Mouse (Mus musculus): ENCODE results near the gene Pdk1. TPM values are rescaled to one million over a fixed set of nuclear protein-coding genes. Genes with fewer than 3 reads are reported as not detected.
"Not testable (repeated sequence)": the region's sequence is repeated elsewhere in the genome, so short reads cannot be mapped to it uniquely, and the experiment has no call there.

The Pdk1 gene
- polyA plus RNA-seq, 1 experiment from 2014 or later: 48.6 TPM

DNA sequence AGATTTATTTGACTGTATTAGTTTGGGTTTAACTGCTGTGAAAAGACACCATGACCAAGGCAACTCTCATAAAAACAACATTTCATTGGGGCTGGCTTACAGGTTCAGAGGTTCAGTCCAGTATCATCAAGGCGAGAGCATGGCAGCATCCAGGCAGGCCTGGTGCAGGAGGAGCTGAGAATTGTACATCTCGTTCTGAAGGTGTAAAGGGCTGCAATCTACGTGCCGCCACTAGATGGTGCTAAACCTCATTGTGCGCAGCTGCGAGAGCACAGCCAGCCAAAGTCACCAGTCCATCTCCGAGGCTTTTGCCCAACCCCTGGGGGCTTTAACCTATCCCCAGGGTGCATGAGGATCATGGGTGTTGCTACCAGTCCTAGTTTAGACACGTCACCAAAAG, 20.9 kb upstream of the Pdk1 start:
- H3K4me2 ChIP-seq; H3K9ac ChIP-seq; H3K9me3 ChIP-seq; H3K36me3 ChIP-seq; H3K4me1 ChIP-seq; H3K4me3 ChIP-seq; H3K27me3 ChIP-seq; H3K27ac ChIP-seq; ATAC-seq (ENCODE audit: insufficient number of reproducible peaks, insufficient read depth, low FRiP score, low TSS enrichment, low read depth): not testable (repeated sequence)
- 2% methylated on average over 7 of the region's 8 CpGs for WGBS

- no peaks in the 10 kb centered on the region for H3K27me3 ChIP-seq
- WGBS: 69% methylated on average over 5 of the region's 5 CpGs
- H3K27ac ChIP-seq: no peak overlapping the region
- no peaks in the 10 kb centered on the region for H3K9me3 ChIP-seq
- no peak overlapping the region for H3K9ac ChIP-seq
- H3K36me3 ChIP-seq: no peaks in the 10 kb centered on the region
- no peak for ATAC-seq (ENCODE audit: insufficient number of reproducible peaks, insufficient read depth, low FRiP score, low TSS enrichment, low read depth)
- no peak overlapping the region for H3K4me2 ChIP-seq
- no peak overlapping the region for H3K4me3 ChIP-seq
- no peaks in the 10 kb centered on the region for H3K4me1 ChIP-seq
Measured at GRCm38 (mm10) chr2:71855076-71855475, 17.9 kb upstream of the Pdk1 start.

DNA sequence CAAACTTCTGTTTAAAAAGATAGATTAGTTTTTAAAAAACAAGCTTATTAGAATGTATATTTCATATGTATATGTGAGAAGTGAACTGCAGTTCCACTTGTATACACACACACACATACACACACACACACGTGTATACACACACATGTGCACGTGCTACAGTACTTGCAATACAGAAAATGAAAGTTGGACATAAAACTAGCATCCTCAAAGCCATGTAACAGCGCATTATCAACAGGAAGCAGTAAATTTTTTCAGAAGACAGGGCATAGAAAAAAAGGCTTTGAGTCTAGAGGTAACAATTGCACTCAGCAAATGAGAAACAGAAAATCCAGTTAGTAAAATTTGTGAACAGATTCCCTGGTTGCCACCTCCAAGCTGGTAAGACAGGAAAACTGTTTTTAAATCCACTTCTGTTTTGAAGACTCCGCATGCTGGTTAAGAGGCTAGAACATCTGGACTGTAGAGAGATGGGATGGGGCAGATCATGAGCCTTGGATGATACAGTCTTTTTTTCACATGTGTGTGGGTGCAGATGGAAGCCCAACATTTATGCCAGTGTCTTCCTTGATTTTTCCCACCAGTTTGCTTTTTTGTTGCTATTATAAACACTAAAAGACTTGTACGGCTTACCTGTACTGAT, 9.4 kb upstream of the Pdk1 start:
- H3K9ac ChIP-seq: no peak overlapping the region
- H3K27ac ChIP-seq: no peak overlapping the region
- no peak overlapping the region for H3K4me3 ChIP-seq
- no peaks in the 10 kb centered on the region for H3K9me3 ChIP-seq
- no peaks in the 10 kb centered on the region for H3K4me1 ChIP-seq
- no peaks in the 10 kb centered on the region for H3K27me3 ChIP-seq
- ATAC-seq (ENCODE audit: insufficient number of reproducible peaks, insufficient read depth, low FRiP score, low TSS enrichment, low read depth): no peak
- no peaks in the 10 kb centered on the region for H3K36me3 ChIP-seq
- no peak overlapping the region for H3K4me2 ChIP-seq
- 85% methylated on average over 5 of the region's 5 CpGs for WGBS

GRCm38 (mm10) chr2:71865022-71865421, 8.0 kb upstream of the Pdk1 start:
- Histone ChIP-seq H3K4me1 (no peaks in the 10 kb centered on the region), H3K9me3 (no peaks in the 10 kb centered on the region), H3K27ac (no peak overlapping the region), H3K36me3 (no peaks in the 10 kb centered on the region), H3K4me2 (no peak overlapping the region), H3K9ac (no peak overlapping the region), H3K4me3 (no peak overlapping the region), H3K27me3 (no peaks in the 10 kb centered on the region)
- ATAC-seq (ENCODE audit: insufficient number of reproducible peaks, insufficient read depth, low FRiP score, low TSS enrichment, low read depth): no peak
- 74% methylated on average over 3 of the region's 3 CpGs for WGBS

- H3K4me2 ChIP-seq: no peak overlapping the region
- no peak overlapping the region for H3K9ac ChIP-seq
- H3K4me1 ChIP-seq: no peaks in the 10 kb centered on the region
- no peaks in the 10 kb centered on the region for H3K36me3 ChIP-seq
- ATAC-seq (ENCODE audit: insufficient number of reproducible peaks, insufficient read depth, low FRiP score, low TSS enrichment, low read depth): no peak
- no peaks in the 10 kb centered on the region for H3K9me3 ChIP-seq
- 66% methylated on average over 3 of the region's 3 CpGs for WGBS
- no peak overlapping the region for H3K4me3 ChIP-seq
- H3K27ac ChIP-seq: no peak overlapping the region
- no peaks in the 10 kb centered on the region for H3K27me3 ChIP-seq
Measured at GRCm38 (mm10) chr2:71865935-71866334, 7.1 kb upstream of the Pdk1 start.

DNA sequence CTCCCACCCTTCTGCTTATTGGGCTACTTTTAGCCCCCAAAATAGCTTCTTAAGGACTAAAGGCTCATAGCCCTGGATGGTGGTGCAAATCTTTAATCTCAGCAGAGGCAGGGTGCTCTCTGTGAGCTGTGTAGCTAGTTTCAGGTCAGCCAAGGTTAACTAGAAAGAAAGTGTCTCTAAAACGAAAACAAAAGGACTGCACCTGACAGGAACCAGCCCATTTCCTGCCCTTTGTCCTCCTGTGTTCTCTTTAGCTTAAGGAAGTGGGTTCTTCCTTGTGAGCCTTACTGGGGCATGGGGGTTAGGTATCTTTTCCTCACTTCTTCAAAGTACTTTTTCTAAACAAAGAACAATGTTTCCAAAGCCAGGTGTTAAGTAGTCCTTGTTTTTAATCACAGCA, 6.5 kb upstream of the Pdk1 start:
- ATAC-seq (ENCODE audit: insufficient number of reproducible peaks, insufficient read depth, low FRiP score, low TSS enrichment, low read depth): no peak

GRCm38 (mm10) chr2:71867019-71867418, 6.0 kb upstream of the Pdk1 start:
- ATAC-seq (ENCODE audit: insufficient number of reproducible peaks, insufficient read depth, low FRiP score, low TSS enrichment, low read depth): no peak
- Histone ChIP-seq H3K9ac (no peak overlapping the region), H3K36me3 (no peaks in the 10 kb centered on the region), H3K9me3 (no peaks in the 10 kb centered on the region), H3K4me2 (no peak overlapping the region), H3K27ac (no peak overlapping the region), H3K4me1 (no peaks in the 10 kb centered on the region), H3K4me3 (no peak overlapping the region), H3K27me3 (no peaks in the 10 kb centered on the region)
- 69% methylated on average over 3 of the region's 3 CpGs for WGBS

More for the DNA sequence above, 6.5 kb upstream of the Pdk1 start:
- no peak overlapping the region for H3K4me3 ChIP-seq
- H3K36me3 ChIP-seq: no peaks in the 10 kb centered on the region
- H3K4me2 ChIP-seq: no peak overlapping the region
- no peaks in the 10 kb centered on the region for H3K27me3 ChIP-seq
- H3K9ac ChIP-seq: no peak overlapping the region
- WGBS: 42% methylated on average over 1 of the region's 1 CpGs
- no peaks in the 10 kb centered on the region for H3K4me1 ChIP-seq
- no peak overlapping the region for H3K27ac ChIP-seq
- no peaks in the 10 kb centered on the region for H3K9me3 ChIP-seq

- no peak overlapping the region for H3K4me2 ChIP-seq
- 20% methylated on average over 5 of the region's 5 CpGs for WGBS
- 0 out of 2 replicates have a peak, but pooled peaks cover 2% of the 10 kb centered on the region for H3K4me1 ChIP-seq
- no peak for ATAC-seq (ENCODE audit: insufficient number of reproducible peaks, insufficient read depth, low FRiP score, low TSS enrichment, low read depth)
- no peaks in the 10 kb centered on the region for H3K27me3 ChIP-seq
- H3K27ac ChIP-seq: no peak overlapping the region
- H3K9me3 ChIP-seq: no peaks in the 10 kb centered on the region
- H3K4me3 ChIP-seq: no peak overlapping the region
- no peak overlapping the region for H3K9ac ChIP-seq
- H3K36me3 ChIP-seq: no peaks in the 10 kb centered on the region
Measured at GRCm38 (mm10) chr2:71867480-71867879, 5.5 kb upstream of the Pdk1 start.

DNA sequence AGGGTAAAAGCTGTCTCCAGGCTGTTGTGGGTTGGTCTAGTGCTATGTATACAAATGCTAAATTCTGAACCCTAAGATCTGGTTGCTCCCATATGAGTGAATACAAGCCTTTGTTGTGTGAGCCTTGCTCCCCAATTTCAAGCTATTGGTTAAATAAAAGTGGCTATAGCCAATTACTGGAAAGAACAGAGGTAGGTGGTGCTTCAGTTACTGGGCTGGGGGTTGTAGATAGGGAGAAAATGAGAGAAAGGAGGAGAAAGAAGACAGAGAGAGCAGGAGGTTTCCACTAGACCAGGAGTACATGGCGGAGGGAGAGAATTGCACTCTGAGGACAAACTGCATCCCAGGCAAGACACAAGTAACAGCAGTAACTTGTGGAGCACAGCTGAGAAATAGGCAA, 4.8 kb upstream of the Pdk1 start:
- no peaks in the 10 kb centered on the region for H3K36me3 ChIP-seq
- no peak for ATAC-seq (ENCODE audit: insufficient number of reproducible peaks, insufficient read depth, low FRiP score, low TSS enrichment, low read depth)
- H3K9ac ChIP-seq: no peak overlapping the region
- no peaks in the 10 kb centered on the region for H3K9me3 ChIP-seq
- no peaks in the 10 kb centered on the region for H3K27me3 ChIP-seq
- WGBS: 94% methylated on average over 1 of the region's 1 CpGs
- 0 out of 2 replicates have a peak, but pooled peaks cover 5% of the 10 kb centered on the region for H3K4me1 ChIP-seq
- no peak overlapping the region for H3K4me3 ChIP-seq
- no peak overlapping the region for H3K27ac ChIP-seq
- no peak overlapping the region for H3K4me2 ChIP-seq

- Histone ChIP-seq H3K4me1 (peaks cover 14% of the 10 kb centered on the region; the same call in 1 of the 2 replicates), H3K4me3 (peak overlapping the region; percentile 82; the same call in 1 of the 2 replicates), H3K9me3 (no peaks in the 10 kb centered on the region), H3K4me2 (peak overlapping the region; percentile 86), H3K9ac (no peak overlapping the region), H3K27ac (peak overlapping the region; percentile 94; the same call in 1 of the 2 replicates), H3K27me3 (no peaks in the 10 kb centered on the region), H3K36me3 (no peaks in the 10 kb centered on the region)
- ATAC-seq (ENCODE audit: insufficient number of reproducible peaks, insufficient read depth, low FRiP score, low TSS enrichment, low read depth): no peak
- 80% methylated on average over 10 of the region's 10 CpGs for WGBS
Measured at GRCm38 (mm10) chr2:71872141-71872540, 883 bp upstream of the Pdk1 start.

GRCm38 (mm10) chr2:71873474-71874322, 674 bp downstream of the Pdk1 start:
- Histone ChIP-seq H3K4me2 (peak overlapping the region; percentile 86), H3K9ac (peak overlapping the region; percentile 91), H3K9me3 (no peaks in the 10 kb centered on the region), H3K4me3 (peak overlapping the region; percentile 82), H3K27me3 (no peaks in the 10 kb centered on the region), H3K36me3 (no peaks in the 10 kb centered on the region), H3K4me1 (peaks cover 14% of the 10 kb centered on the region; the same call in 1 of the 2 replicates), H3K27ac (peak overlapping the region; percentile 94)
- 0 out of 2 replicates have a peak, but pooled peaks have one; percentile 9 for ATAC-seq (ENCODE audit: insufficient number of reproducible peaks, insufficient read depth, low FRiP score, low TSS enrichment, low read depth)
- WGBS: 4% methylated on average over 51 of the region's 51 CpGs

- no peak for ATAC-seq (ENCODE audit: insufficient number of reproducible peaks, insufficient read depth, low FRiP score, low TSS enrichment, low read depth)
- H3K4me2 ChIP-seq: peak overlapping the region; percentile 86
- H3K9ac ChIP-seq: no peak overlapping the region
- no peaks in the 10 kb centered on the region for H3K9me3 ChIP-seq
- no peaks in the 10 kb centered on the region for H3K36me3 ChIP-seq
- H3K27me3 ChIP-seq: no peaks in the 10 kb centered on the region
- H3K4me3 ChIP-seq: peak overlapping the region; percentile 82
- H3K27ac ChIP-seq: no peak overlapping the region
- peaks cover 14% of the 10 kb centered on the region; the same call in 1 of the 2 replicates for H3K4me1 ChIP-seq
- WGBS: 77% methylated on average over 2 of the region's 2 CpGs
Measured at GRCm38 (mm10) chr2:71874422-71874821, 1.4 kb downstream of the Pdk1 start.
